Mouse (Mus musculus) embryonic facial prominence, embryonic 10.5 days (tissue): ENCODE measurements at regions not wholly inside any gene's neighbourhood (a gene's known extent, or its start where the extent isn't known, plus 50 kb on each side); places are given as distances from the start of the nearest gene placed in this dataset.
"Not testable (repeated sequence)": the region's sequence is repeated elsewhere in the genome, so short reads cannot be mapped to it uniquely, and the experiment has no call there.

Experiments used
- DNase-seq: peaks from one replicate; pipeline ENCODE4 v3.0.0-alpha.2; 2017; ENCODE audit warnings: low spot score
- H3K27ac ChIP-seq: fragments of 300-500 bp; sonication (generic); replicated peaks from 2 replicates; pipeline ENCODE4 v1.5.1; 2016; ENCODE audit warnings: mild to moderate bottlenecking
- H3K27me3 ChIP-seq: fragments of 300-500 bp; sonication (generic); replicated peaks from 2 replicates; pipeline ENCODE4 v1.6.1; 2016; ENCODE audit warnings: low read depth, mild to moderate bottlenecking; ENCODE audit not compliant: poor library complexity, severe bottlenecking
- H3K36me3 ChIP-seq: fragments of 300-500 bp; sonication (generic); replicated peaks from 2 replicates; pipeline ENCODE4 v1.6.1; 2016; ENCODE audit warnings: mild to moderate bottlenecking, moderate library complexity
- H3K4me1 ChIP-seq: fragments of 300-500 bp; sonication (generic); 2 replicates; pipeline ENCODE4 v1.6.1; 2016
- H3K4me3 ChIP-seq: fragments of 300-500 bp; sonication (generic); 2 replicates; pipeline ENCODE4 v1.5.1; 2016; ENCODE audit warnings: mild to moderate bottlenecking, moderate library complexity
- H3K9me3 ChIP-seq: fragments of 300-500 bp; sonication (generic); 2 replicates; pipeline ENCODE4 v1.6.1; 2016; ENCODE audit warnings: mild to moderate bottlenecking
- WGBS: fragments of 180-500 bp; shearing (Covaris S2); methylation state at CpG from one replicate; pipeline ENCODE4 v1.1.7; 2016; 5-methylcytosine and 5-hydroxymethylcytosine counted together

DNA sequence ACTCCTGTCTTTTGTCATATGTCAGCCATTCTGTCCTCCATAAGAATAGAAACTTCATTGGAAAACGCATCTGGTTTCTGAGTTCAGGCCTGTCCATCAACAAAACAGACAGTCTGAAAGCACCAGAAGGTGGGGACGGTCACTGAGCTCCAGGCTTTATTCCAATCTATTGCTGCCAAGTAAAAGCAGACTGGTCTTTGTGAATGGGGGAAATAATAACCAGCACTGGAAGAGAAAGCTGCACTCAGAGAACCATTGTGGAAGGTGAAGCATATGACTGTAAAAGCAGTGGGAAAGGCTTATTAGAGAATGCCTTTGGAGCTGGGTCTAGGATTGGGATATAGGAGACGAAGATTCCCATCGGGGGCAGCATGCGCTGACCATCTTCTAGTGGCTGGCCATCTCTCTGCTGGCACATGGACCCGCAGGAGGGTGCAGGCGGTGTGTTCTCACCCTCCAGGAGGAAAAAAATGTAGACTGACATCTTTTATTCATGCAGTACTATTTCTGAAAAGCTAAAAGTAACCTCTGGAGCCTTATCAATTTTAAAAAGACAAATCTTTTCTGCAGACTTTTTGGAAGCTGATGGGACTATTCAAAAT lies 1638.0 kb downstream of the Car8 start:
- Histone ChIP-seq H3K36me3 (no peaks in the 10 kb centered on the region), H3K4me3 (no peak overlapping the region), H3K4me1 (no peaks in the 10 kb centered on the region), H3K27me3 (no peaks in the 10 kb centered on the region), H3K9me3 (no peaks in the 10 kb centered on the region), H3K27ac (no peak overlapping the region)
- 81% methylated on average over 7 of the region's 7 CpGs for WGBS
- no peak for DNase-seq

DNA sequence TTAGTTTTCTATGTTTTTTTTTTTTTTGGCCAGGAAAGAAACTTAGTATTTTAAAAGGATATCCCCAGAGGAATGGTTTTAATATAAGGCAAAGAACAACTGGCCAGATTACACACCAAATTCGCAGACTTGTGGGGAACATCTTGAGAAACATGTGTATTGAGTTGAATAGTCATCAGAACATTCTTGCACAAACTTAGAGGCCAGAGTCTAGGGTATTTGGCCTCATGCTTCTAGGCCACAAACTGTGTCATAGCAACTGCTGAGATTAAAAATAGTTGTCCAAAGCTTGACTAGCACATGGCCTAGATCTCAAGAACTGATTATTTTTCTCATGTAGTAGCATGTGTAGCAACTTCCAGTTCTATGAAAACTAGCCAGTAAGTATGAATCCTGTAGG lies 1642.5 kb downstream of the Car8 start:
- no peaks in the 10 kb centered on the region for H3K9me3 ChIP-seq
- H3K27ac ChIP-seq: no peak overlapping the region
- H3K4me3 ChIP-seq: no peak overlapping the region
- no peak for DNase-seq
- WGBS: 74% methylated on average over 1 of the region's 1 CpGs
- no peaks in the 10 kb centered on the region for H3K27me3 ChIP-seq
- H3K36me3 ChIP-seq: no peaks in the 10 kb centered on the region
- H3K4me1 ChIP-seq: no peaks in the 10 kb centered on the region

DNA sequence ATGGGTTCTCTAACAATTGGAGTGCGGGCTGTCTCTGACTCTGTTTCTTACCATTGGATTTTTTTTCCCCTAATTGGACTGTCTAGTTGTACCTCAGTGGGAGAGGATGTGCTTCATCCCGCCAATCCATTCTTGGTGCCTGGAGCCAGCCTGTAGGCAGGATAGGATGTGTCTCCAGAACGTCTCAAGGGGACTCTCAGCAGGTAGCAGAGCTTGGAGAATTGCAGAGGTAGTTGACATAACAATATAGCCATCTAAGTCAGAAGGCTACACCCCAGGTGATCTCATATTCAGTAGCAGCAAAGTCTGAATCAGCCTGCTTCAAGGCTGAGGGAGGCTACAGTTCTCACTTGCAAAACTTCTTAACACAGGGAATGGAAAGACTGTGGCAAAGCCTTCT lies 1646.0 kb downstream of the Car8 start:
- not testable (repeated sequence) for H3K4me3 ChIP-seq, DNase-seq, H3K4me1 ChIP-seq, H3K9me3 ChIP-seq, H3K36me3 ChIP-seq, H3K27me3 ChIP-seq, H3K27ac ChIP-seq
- 70% methylated on average over 3 of the region's 3 CpGs for WGBS

GRCm38 (mm10) chr4:6561604-6562357 lies 1677.1 kb downstream of the Car8 start:
- 0 out of 2 replicates have a peak overlapping the region, but pooled peaks have one; percentile 30 for H3K27ac ChIP-seq
- WGBS: 22% methylated on average over 11 of the region's 11 CpGs
- no peak overlapping the region for H3K4me3 ChIP-seq
- H3K27me3 ChIP-seq: no peaks in the 10 kb centered on the region
- no peaks in the 10 kb centered on the region for H3K9me3 ChIP-seq
- H3K36me3 ChIP-seq: no peaks in the 10 kb centered on the region
- H3K4me1 ChIP-seq: peaks cover 5% of the 10 kb centered on the region; the same call in 1 of the 2 replicates
- peak; percentile 44 for DNase-seq

DNA sequence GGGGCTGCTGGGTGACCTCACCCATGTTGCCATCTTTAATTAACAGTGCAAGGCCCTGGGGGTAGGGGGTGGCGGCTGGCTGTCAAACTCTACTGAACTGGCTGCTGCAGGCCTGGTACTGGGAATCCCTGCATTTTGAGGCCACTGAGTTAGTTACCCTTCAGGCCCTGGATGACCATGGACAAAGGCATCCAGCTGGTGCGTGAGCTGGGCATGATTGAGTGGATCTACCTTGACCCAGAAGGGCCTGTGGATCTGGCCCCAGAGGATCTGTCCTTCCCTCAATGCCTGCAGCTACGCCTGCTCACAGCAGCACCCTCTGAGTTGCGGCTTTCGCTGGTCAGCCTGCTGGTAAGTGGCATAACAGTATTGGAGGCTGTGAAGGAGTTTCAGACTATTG lies 1699.2 kb downstream of the Car8 start:
- H3K4me1 ChIP-seq: no peaks in the 10 kb centered on the region
- no peaks in the 10 kb centered on the region for H3K27me3 ChIP-seq
- 90% methylated on average over 5 of the region's 5 CpGs for WGBS
- H3K36me3 ChIP-seq: no peaks in the 10 kb centered on the region
- no peak overlapping the region for H3K4me3 ChIP-seq
- no peak overlapping the region for H3K27ac ChIP-seq
- H3K9me3 ChIP-seq: no peaks in the 10 kb centered on the region
- DNase-seq: no peak

- H3K27me3 ChIP-seq: no peaks in the 10 kb centered on the region
- no peaks in the 10 kb centered on the region for H3K36me3 ChIP-seq
- no peaks in the 10 kb centered on the region for H3K4me1 ChIP-seq
- WGBS: 84% methylated on average over 1 of the region's 1 CpGs
- H3K4me3 ChIP-seq: no peak overlapping the region
- DNase-seq: no peak
- no peak overlapping the region for H3K27ac ChIP-seq
- H3K9me3 ChIP-seq: no peaks in the 10 kb centered on the region
Observed at GRCm38 (mm10) chr4:6532441-6532840, 1706.4 kb downstream of the Car8 start.

DNA sequence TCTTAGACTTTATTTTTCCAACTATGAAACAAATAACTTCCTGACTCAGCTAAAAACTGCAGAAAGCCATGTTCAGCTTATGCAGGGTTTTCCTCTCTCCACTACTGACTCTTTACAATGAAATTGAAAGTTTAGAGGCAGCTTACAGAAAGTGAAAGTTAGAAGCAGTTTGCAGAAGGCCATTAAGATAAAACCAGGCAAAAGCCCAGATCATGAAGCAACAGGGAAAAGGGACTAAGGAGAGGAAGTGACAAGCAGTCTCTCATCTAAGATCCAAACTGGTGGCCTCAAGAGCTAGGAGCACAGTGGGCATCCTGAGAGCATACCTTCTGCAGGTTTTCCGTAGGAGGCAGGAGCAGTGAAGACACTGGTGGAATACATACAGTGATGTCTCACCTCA lies 1721.2 kb downstream of the Car8 start:
- DNase-seq: no peak
- H3K27ac ChIP-seq: no peak overlapping the region
- H3K4me3 ChIP-seq: no peak overlapping the region
- 84% methylated on average over 1 of the region's 1 CpGs for WGBS
- H3K27me3 ChIP-seq: no peaks in the 10 kb centered on the region
- H3K4me1 ChIP-seq: peaks cover 10% of the 10 kb centered on the region; the same call in 1 of the 2 replicates
- no peaks in the 10 kb centered on the region for H3K36me3 ChIP-seq
- no peaks in the 10 kb centered on the region for H3K9me3 ChIP-seq

- DNase-seq: peak; percentile 80
- H3K27me3 ChIP-seq: no peaks in the 10 kb centered on the region
- no peak overlapping the region for H3K27ac ChIP-seq
- H3K9me3 ChIP-seq: no peaks in the 10 kb centered on the region
- no peaks in the 10 kb centered on the region for H3K36me3 ChIP-seq
- H3K4me3 ChIP-seq: no peak overlapping the region
- H3K4me1 ChIP-seq: peaks cover 10% of the 10 kb centered on the region; the same call in 1 of the 2 replicates
- WGBS: 26% methylated on average over 6 of the region's 6 CpGs
Observed at GRCm38 (mm10) chr4:6514823-6515222, 1721.7 kb upstream of the Impad1 start.

DNA sequence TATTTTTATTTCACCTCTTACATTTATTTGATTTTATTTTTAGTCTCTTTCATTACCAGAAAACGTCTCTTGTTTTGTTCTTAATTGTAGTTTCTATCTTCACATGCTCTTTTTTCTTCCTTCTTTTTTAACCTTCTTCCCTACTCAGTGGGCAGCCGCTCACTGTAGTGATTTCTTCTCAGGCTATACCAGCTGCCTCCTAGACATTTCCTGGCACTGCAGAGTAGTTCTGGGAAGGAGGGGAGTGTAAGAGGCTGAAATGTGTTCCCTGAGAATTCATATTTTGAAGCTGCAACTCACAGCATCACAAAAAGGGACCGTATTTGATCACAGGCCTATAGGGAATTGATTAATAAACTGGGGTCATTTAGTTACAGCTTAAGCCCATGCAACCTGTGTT lies 1720.5 kb upstream of the Impad1 start:
- Histone ChIP-seq H3K4me1 (peaks cover 10% of the 10 kb centered on the region; the same call in 1 of the 2 replicates), H3K9me3 (no peaks in the 10 kb centered on the region), H3K36me3 (no peaks in the 10 kb centered on the region), H3K27me3 (no peaks in the 10 kb centered on the region), H3K4me3 (no peak overlapping the region), H3K27ac (no peak overlapping the region)
- no peak for DNase-seq
- 69% methylated on average over 3 of the region's 3 CpGs for WGBS

GRCm38 (mm10) chr4:6512749-6513364 lies 1719.7 kb upstream of the Impad1 start:
- 20% methylated on average over 12 of the region's 12 CpGs for WGBS
- no peaks in the 10 kb centered on the region for H3K9me3 ChIP-seq
- peak; percentile 83 for DNase-seq
- no peak overlapping the region for H3K27ac ChIP-seq
- no peaks in the 10 kb centered on the region for H3K36me3 ChIP-seq
- H3K4me3 ChIP-seq: peak overlapping the region; percentile 34; the same call in 1 of the 2 replicates
- peaks cover 10% of the 10 kb centered on the region; the same call in 1 of the 2 replicates for H3K4me1 ChIP-seq
- no peaks in the 10 kb centered on the region for H3K27me3 ChIP-seq

GRCm38 (mm10) chr4:6508091-6508490 lies 1714.9 kb upstream of the Impad1 start:
- 95% methylated on average over 5 of the region's 5 CpGs for WGBS
- H3K27me3 ChIP-seq: no peaks in the 10 kb centered on the region
- H3K27ac ChIP-seq: no peak overlapping the region
- 0 out of 2 replicates have a peak, but pooled peaks cover 4% of the 10 kb centered on the region for H3K4me1 ChIP-seq
- no peaks in the 10 kb centered on the region for H3K36me3 ChIP-seq
- no peak overlapping the region for H3K4me3 ChIP-seq
- no peak for DNase-seq
- H3K9me3 ChIP-seq: peaks cover 5% of the 10 kb centered on the region; the same call in 1 of the 2 replicates
